9 mouse cellular contexts compared by ENCODE assay signal in the genomic region with DNA sequence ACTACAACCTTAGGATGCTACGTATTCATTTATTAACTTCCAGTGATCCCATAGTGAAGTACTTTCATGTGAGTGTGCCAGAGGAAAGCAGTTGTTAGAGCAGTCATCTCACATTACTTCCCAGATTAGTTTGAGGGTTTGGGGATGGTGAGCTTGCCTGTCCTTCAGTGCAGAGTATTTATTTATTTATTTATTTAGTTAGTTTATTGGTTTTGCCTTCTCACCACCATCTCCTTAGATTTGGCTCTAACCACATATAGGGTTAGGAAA. TPM values are rescaled to one million over a fixed set of nuclear protein-coding genes. Genes with fewer than 3 reads are reported as not detected.
DNase-seq lines count a peak whose midpoint lies in the region; ATAC-seq and TF ChIP-seq lines count a peak whose summit lies in the region.
"Had no signal": no experiment of that assay in that cellular context is flagged by ENCODE, and none has a peak within 500 bp of the region (broad histone marks: within the 10 kb centered on the region; RNA-seq: fewer than 3 reads in every experiment).

No protein-coding gene starts in this region.

- TF ChIP-seq CTCF in heart, postnatal 0 days (IDR thresholded peaks at IDR 0.05; ENCODE audit: low read depth): no peak

- no peak for TF ChIP-seq EP300 in heart, postnatal 0 days (IDR thresholded peaks at IDR 0.05; ENCODE audit: low read depth)

- no peaks in the 10 kb centered on the region for H3K9me3 ChIP-seq in heart, embryonic 11.5 days (replicated peaks; ENCODE audit: control insufficient read depth, low read length)
- H3K9me3 ChIP-seq in heart, postnatal 0 days (replicated peaks; ENCODE audit: control insufficient read depth, low read length): no peaks in the 10 kb centered on the region

- H3K9ac ChIP-seq in heart, embryonic 11.5 days (ENCODE audit: low read depth, low read length): peak overlapping the region; percentile 96
- peak overlapping the region; percentile 77 for H3K9ac ChIP-seq in heart, postnatal 0 days (replicated peaks; ENCODE audit: low read depth, low read length)

- H3K27ac ChIP-seq in heart, embryonic 11.5 days (ENCODE audit: low read depth, low read length): no peak overlapping the region
- H3K27ac ChIP-seq in heart, postnatal 0 days (ENCODE audit: low read depth): no peak overlapping the region
- H3K27ac ChIP-seq in macrophage: no peak overlapping the region

- 63% methylated on average over 1 of the region's 1 CpGs for WGBS in heart, embryonic 11.5 days (ENCODE audit: insufficient replicate concordance)
- WGBS in heart, postnatal 0 days: 42% methylated on average over 1 of the region's 1 CpGs
- 36% methylated on average over 1 of the region's 1 CpGs for WGBS in macrophage (ENCODE audit: missing documents)

- no peaks in the 10 kb centered on the region for H3K4me1 ChIP-seq in heart, embryonic 11.5 days (ENCODE audit: control insufficient read depth, insufficient read depth, low read length)
- no peaks in the 10 kb centered on the region for H3K4me1 ChIP-seq in heart, postnatal 0 days (ENCODE audit: control insufficient read depth, insufficient read depth)

- DNase-seq in heart, adult 11 months: no peak
- DNase-seq in NIH3T3 (ENCODE audit: low read depth): peak; percentile 62
- DNase-seq in heart, postnatal 0 days (ENCODE audit: low spot score): peak; percentile 12
- no peak for DNase-seq in spleen, postnatal 10 days (ENCODE audit: low spot score in 2 of 2)
- DNase-seq in right cerebral cortex, adult 18-20 months: no peak
- DNase-seq in frontal cortex, adult 2 months (ENCODE audit: extremely low spot score in 1 of 2, low spot score in 1 of 2): no peak

- H3K4me2 ChIP-seq in heart, embryonic 11.5 days: peak overlapping the region; percentile 73
- H3K4me2 ChIP-seq in heart, postnatal 0 days (ENCODE audit: low read depth, low read length): peak overlapping the region; percentile 81

- H3K36me3 ChIP-seq in heart, embryonic 11.5 days (ENCODE audit: control insufficient read depth, insufficient read depth, low read length): no peaks in the 10 kb centered on the region
- H3K36me3 ChIP-seq in heart, postnatal 0 days (replicated peaks; ENCODE audit: control insufficient read depth, insufficient read depth, low read length): 0 out of 2 replicates have a peak, but pooled peaks cover 1% of the 10 kb centered on the region
- H3K36me3 ChIP-seq in macrophage (ENCODE audit: inconsistent target): no peaks in the 10 kb centered on the region

- ATAC-seq in heart, embryonic 11.5 days (replicated peaks; ENCODE audit: insufficient number of reproducible peaks, low FRiP score, low TSS enrichment): no peak
- no peak for ATAC-seq in heart, postnatal 0 days (ENCODE audit: insufficient read depth, low read depth)

- H3K27me3 ChIP-seq in heart, embryonic 11.5 days (ENCODE audit: control insufficient read depth, insufficient read depth, low read length): no peaks in the 10 kb centered on the region
- no peaks in the 10 kb centered on the region for H3K27me3 ChIP-seq in heart, postnatal 0 days (ENCODE audit: control insufficient read depth, insufficient read depth, low read length)
- H3K27me3 ChIP-seq: CH12.LX had no signal

- H3K4me3 ChIP-seq in heart, embryonic 11.5 days (ENCODE audit: low read depth, low read length): peak overlapping the region; percentile 75
- H3K4me3 ChIP-seq in heart, postnatal 0 days (ENCODE audit: low read depth, low read length): peak overlapping the region; percentile 76
- H3K4me3 ChIP-seq in macrophage (ENCODE audit: inconsistent target): peak overlapping the region; percentile 35

- no peaks in the 10 kb centered on the region for H3K79me2 ChIP-seq in macrophage (ENCODE audit: inconsistent target)

RNA-seq across cellular contexts. Expression of gene Cntln, which starts 1.1 kb away (rescaled TPM):
- polyA plus RNA-seq in heart, embryonic 11.5 days (2014; fragmentation: Nextera tagmentation; extraction: Ambion mirVana): 7.0 TPM in 2 replicates
- total RNA-seq in heart, postnatal 0 days (2014; rRNA removed; ENCODE audit: low replicate concordance): 5.8 and 16.1 TPM in 2 replicates
- 3.2 and 3.3 TPM in 2 replicates for polyA plus RNA-seq in heart, postnatal 0 days (2015; fragmentation: Nextera tagmentation; extraction: Ambion mirVana)
- total RNA-seq in macrophage (2018; cell fraction: chromatin; rRNA removed): 10 to 100 TPM in 21 of 26 experiments, 1 to 10 TPM in 5; 1.7 to 22.5 (median 14.3) TPM
- total RNA-seq in macrophage (2018; cell fraction: cytosol; rRNA removed): 1 to 10 TPM; 1.4 to 3.4 (median 2.3) TPM
- 10 to 100 TPM in 3 of 26 experiments, 1 to 10 TPM in 23; 1.2 to 19.8 (median 6.8) TPM for total RNA-seq in macrophage (2018; cell fraction: nucleus; rRNA removed)
- polyA plus RNA-seq in macrophage (2018): 1.2 to 4.4 TPM (median 3.7 TPM) in 3 replicates
- 10.1 and 11.8 TPM in 2 replicates for polyA plus RNA-seq in frontal cortex, adult 2 months (2012; rRNA removed)
- total RNA-seq: CH12.LX had no signal

Comparison
In these comparisons a context has a peak if more than half of its experiments do, and no peak if none do; other contexts are left out.
1. DNase-seq: peak in NIH3T3 (single experiment) and heart, postnatal 0 days (single experiment); none in heart, adult 11 months (single experiment), spleen, postnatal 10 days (0 of 2), right cerebral cortex, adult 18-20 months (single experiment) and frontal cortex, adult 2 months (0 of 2).
2. Peak in every context shown above with its lines, with median percentiles within 50 percentile points of each other: H3K4me3 ChIP-seq.